Mouse (Mus musculus): Measurements from ENCODE around the gene Lpar3. TPM values are rescaled to one million over a fixed set of nuclear protein-coding genes. Genes with fewer than 3 reads are reported as not detected.
A peak's percentile ranks its signal among the peaks of the same experiment; 100 is the strongest.

Gene Lpar3
- polyA plus RNA-seq, 1 experiment from 2014 or later, result 2.1 TPM

- no peak for ATAC-seq (ENCODE audit: insufficient number of reproducible peaks, low FRiP score, low TSS enrichment, low read depth)
- WGBS, result 33% methylated on average over 16 of the region's 16 CpGs
- no peaks in the 10 kb centered on the region; the same call in 1 of the 2 replicates for H3K27me3 ChIP-seq
- peak overlapping the region; percentile 10; the same call in 1 of the 2 replicates for H3K4me2 ChIP-seq
- H3K9me3 ChIP-seq, result no peaks in the 10 kb centered on the region
- no peaks in the 10 kb centered on the region for H3K36me3 ChIP-seq
- H3K9ac ChIP-seq, result no peak overlapping the region
- H3K4me1 ChIP-seq, result peaks cover 6% of the 10 kb centered on the region; the same call in 1 of the 2 replicates
- H3K4me3 ChIP-seq, result no peak overlapping the region
- no peak overlapping the region for H3K27ac ChIP-seq
Observed at GRCm38 (mm10) chr3:146318520-146318938, 97.8 kb downstream of the Lpar3 start.

DNA sequence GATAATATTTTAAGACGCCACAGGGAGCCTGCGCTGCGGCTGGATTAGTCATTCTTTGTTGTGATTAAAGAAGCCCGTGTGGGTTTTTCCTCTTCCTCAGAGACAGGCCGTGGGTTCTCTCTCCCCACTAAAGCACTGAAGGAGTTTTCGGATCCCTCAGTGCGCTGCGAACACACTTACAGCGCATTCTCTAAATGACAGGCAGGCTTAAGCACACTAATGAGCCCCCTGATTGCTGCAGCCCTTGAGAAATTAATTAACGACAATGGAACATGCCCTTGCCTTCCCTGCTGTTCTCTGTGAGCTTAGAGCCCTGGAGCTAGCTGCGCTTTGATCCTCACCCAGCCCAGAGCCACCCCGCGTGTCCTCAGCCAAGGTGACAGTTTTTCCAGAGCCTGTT, 98.2 kb downstream of the Lpar3 start:
- peaks cover under 1% of the 10 kb centered on the region; the same call in 1 of the 2 replicates for H3K27me3 ChIP-seq
- WGBS, result 24% methylated on average over 13 of the region's 13 CpGs
- no peak overlapping the region for H3K9ac ChIP-seq
- H3K4me2 ChIP-seq, result peak overlapping the region; percentile 10; the same call in 1 of the 2 replicates
- no peak for ATAC-seq (ENCODE audit: insufficient number of reproducible peaks, low FRiP score, low TSS enrichment, low read depth)
- no peak overlapping the region for H3K27ac ChIP-seq
- no peaks in the 10 kb centered on the region for H3K36me3 ChIP-seq
- peaks cover 6% of the 10 kb centered on the region; the same call in 1 of the 2 replicates for H3K4me1 ChIP-seq
- no peak overlapping the region for H3K4me3 ChIP-seq
- H3K9me3 ChIP-seq, result no peaks in the 10 kb centered on the region

- Histone ChIP-seq H3K4me2 (no peak overlapping the region), H3K27me3 (peaks cover 4% of the 10 kb centered on the region; the same call in 1 of the 2 replicates), H3K9ac (no peak overlapping the region), H3K9me3 (no peaks in the 10 kb centered on the region), H3K27ac (no peak overlapping the region), H3K4me1 (peaks cover 6% of the 10 kb centered on the region; the same call in 1 of the 2 replicates), H3K4me3 (no peak overlapping the region), H3K36me3 (no peaks in the 10 kb centered on the region)
- ATAC-seq (ENCODE audit: insufficient number of reproducible peaks, low FRiP score, low TSS enrichment, low read depth), result no peak
- 70% methylated on average over 14 of the region's 14 CpGs for WGBS
Observed at GRCm38 (mm10) chr3:146319503-146319902, 98.7 kb downstream of the Lpar3 start.

GRCm38 (mm10) chr3:146324949-146325348, 104.2 kb downstream of the Lpar3 start:
- no peak overlapping the region for H3K4me2 ChIP-seq
- ATAC-seq (ENCODE audit: insufficient number of reproducible peaks, low FRiP score, low TSS enrichment, low read depth), result no peak
- peaks cover 4% of the 10 kb centered on the region for H3K27me3 ChIP-seq
- 84% methylated on average over 8 of the region's 8 CpGs for WGBS
- peaks cover 15% of the 10 kb centered on the region for H3K4me1 ChIP-seq
- H3K9me3 ChIP-seq, result no peaks in the 10 kb centered on the region
- H3K36me3 ChIP-seq, result no peaks in the 10 kb centered on the region
- H3K27ac ChIP-seq, result no peak overlapping the region
- no peak overlapping the region for H3K9ac ChIP-seq
- H3K4me3 ChIP-seq, result no peak overlapping the region

- H3K4me1 ChIP-seq, result peaks cover 15% of the 10 kb centered on the region
- H3K27me3 ChIP-seq, result peaks cover 4% of the 10 kb centered on the region
- H3K27ac ChIP-seq, result no peak overlapping the region
- peak overlapping the region; percentile 74 for H3K4me2 ChIP-seq
- 49% methylated on average over 14 of the region's 17 CpGs for WGBS
- H3K9me3 ChIP-seq, result no peaks in the 10 kb centered on the region
- ATAC-seq (ENCODE audit: insufficient number of reproducible peaks, low FRiP score, low TSS enrichment, low read depth), result no peak
- H3K9ac ChIP-seq, result no peak overlapping the region
- no peaks in the 10 kb centered on the region for H3K36me3 ChIP-seq
- H3K4me3 ChIP-seq, result no peak overlapping the region; the same call in 1 of the 2 replicates
Observed at GRCm38 (mm10) chr3:146326743-146327536, 106.2 kb downstream of the Lpar3 start.

- H3K4me2 ChIP-seq, result peak overlapping the region; percentile 74
- H3K4me3 ChIP-seq, result peak overlapping the region; percentile 36
- ATAC-seq (ENCODE audit: insufficient number of reproducible peaks, low FRiP score, low TSS enrichment, low read depth), result peak; percentile 68
- no peaks in the 10 kb centered on the region for H3K36me3 ChIP-seq
- peaks cover 4% of the 10 kb centered on the region for H3K27me3 ChIP-seq
- peak overlapping the region; percentile 13; the same call in 1 of the 2 replicates for H3K27ac ChIP-seq
- H3K9ac ChIP-seq, result no peak overlapping the region
- WGBS, result 2% methylated on average over 13 of the region's 13 CpGs
- peaks cover 15% of the 10 kb centered on the region for H3K4me1 ChIP-seq
- no peaks in the 10 kb centered on the region for H3K9me3 ChIP-seq
Observed at GRCm38 (mm10) chr3:146327537-146328255, 106.9 kb downstream of the Lpar3 start.

DNA sequence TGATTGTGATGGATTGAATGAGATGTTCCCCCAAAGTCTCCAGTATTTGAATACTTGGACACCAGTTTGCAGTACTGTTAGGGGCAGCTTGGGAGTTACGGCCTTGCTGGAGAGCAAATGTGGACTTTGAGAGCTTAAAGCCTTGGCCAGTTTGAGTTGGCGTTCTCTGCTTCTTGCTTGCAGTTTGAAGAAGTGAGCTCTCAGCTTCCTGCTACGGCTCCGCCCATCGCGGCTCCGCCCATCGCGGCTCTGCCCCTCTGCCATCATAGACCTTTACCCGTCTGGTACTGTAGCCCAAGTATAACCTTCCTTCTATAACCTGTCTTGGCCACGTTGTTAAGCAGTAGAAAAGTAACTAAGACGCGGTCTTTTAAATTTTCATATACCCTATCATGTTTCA, 108.0 kb downstream of the Lpar3 start:
- Histone ChIP-seq H3K4me1 (peaks cover 15% of the 10 kb centered on the region), H3K36me3 (no peaks in the 10 kb centered on the region), H3K9me3 (no peaks in the 10 kb centered on the region), H3K27ac (no peak overlapping the region), H3K4me2 (peak overlapping the region; percentile 74), H3K9ac (0 out of 2 replicates have a peak overlapping the region, but pooled peaks have one; percentile 14), H3K4me3 (peak overlapping the region; percentile 36), H3K27me3 (peaks cover 4% of the 10 kb centered on the region)
- ATAC-seq (ENCODE audit: insufficient number of reproducible peaks, low FRiP score, low TSS enrichment, low read depth), result no peak
- 11% methylated on average over 13 of the region's 13 CpGs for WGBS

DNA sequence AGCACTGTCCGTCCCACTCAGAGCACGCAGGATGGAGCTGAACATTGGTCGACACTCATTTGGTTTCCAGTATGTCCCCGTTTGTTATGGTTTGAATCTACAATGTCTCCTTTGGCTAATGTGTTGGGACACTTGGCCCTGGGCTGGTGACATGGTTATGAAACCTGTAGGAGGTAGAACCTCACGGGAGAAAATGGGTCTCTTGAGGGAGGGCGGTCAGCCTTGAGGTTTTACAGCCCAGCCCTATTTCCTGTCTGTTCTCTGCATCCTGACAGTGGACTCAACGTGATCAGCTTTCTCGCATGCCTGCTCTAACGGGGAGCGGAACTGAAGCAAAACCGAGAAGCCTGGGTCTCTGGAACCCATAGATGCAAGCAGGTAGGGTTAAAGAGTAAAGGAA, 111.1 kb downstream of the Lpar3 start:
- Histone ChIP-seq H3K27me3 (no peaks in the 10 kb centered on the region), H3K9me3 (no peaks in the 10 kb centered on the region), H3K9ac (no peak overlapping the region), H3K36me3 (no peaks in the 10 kb centered on the region), H3K4me3 (no peak overlapping the region), H3K4me1 (peaks cover 15% of the 10 kb centered on the region), H3K27ac (no peak overlapping the region), H3K4me2 (no peak overlapping the region)
- no peak for ATAC-seq (ENCODE audit: insufficient number of reproducible peaks, low FRiP score, low TSS enrichment, low read depth)
- 69% methylated on average over 11 of the region's 11 CpGs for WGBS

- Histone ChIP-seq H3K36me3 (no peaks in the 10 kb centered on the region), H3K4me3 (no peak overlapping the region), H3K9me3 (no peaks in the 10 kb centered on the region), H3K27ac (no peak overlapping the region), H3K4me1 (peaks cover 10% of the 10 kb centered on the region), H3K9ac (no peak overlapping the region), H3K4me2 (no peak overlapping the region), H3K27me3 (no peaks in the 10 kb centered on the region)
- ATAC-seq (ENCODE audit: insufficient number of reproducible peaks, low FRiP score, low TSS enrichment, low read depth), result no peak
- WGBS, result 85% methylated on average over 3 of the region's 3 CpGs
Observed at GRCm38 (mm10) chr3:146333270-146333669, 112.5 kb downstream of the Lpar3 start.

- H3K4me3 ChIP-seq, result no peak overlapping the region
- H3K4me1 ChIP-seq, result peaks cover 8% of the 10 kb centered on the region
- H3K36me3 ChIP-seq, result no peaks in the 10 kb centered on the region
- H3K4me2 ChIP-seq, result no peak overlapping the region
- no peaks in the 10 kb centered on the region for H3K9me3 ChIP-seq
- H3K27me3 ChIP-seq, result no peaks in the 10 kb centered on the region
- ATAC-seq (ENCODE audit: insufficient number of reproducible peaks, low FRiP score, low TSS enrichment, low read depth), result no peak
- H3K27ac ChIP-seq, result no peak overlapping the region
- H3K9ac ChIP-seq, result no peak overlapping the region
- WGBS, result 38% methylated on average over 7 of the region's 7 CpGs
Observed at GRCm38 (mm10) chr3:146334070-146334469, 113.3 kb downstream of the Lpar3 start.

Data from limb, embryonic 15.5 days (tissue).